Mouse (Mus musculus) G1E-ER4 (cell line): ENCODE results near the gene Pqlc2. TPM values are rescaled to one million over a fixed set of nuclear protein-coding genes. Genes with fewer than 3 reads are reported as not detected.

Experiments
- GATA1 ChIP-seq: IDR thresholded peaks from one replicate; pipeline ENCODE4 v1.8.0; 2012; ENCODE audit warnings: low read length, inconsistent platforms
- polyA plus RNA-seq: library from polyadenylated mRNA; stranded (reverse); fragments of >175 nt; gene quantifications from 2 replicates; pipeline ENCODE4 v1.2.3, GENCODE M21; 2012

The Pqlc2 gene
- polyA plus RNA-seq, 1 experiment = 4.7 TPM

GRCm38 (mm10) chr4:139318449-139318848 lies 7.9 kb upstream of the Pqlc2 start:
- TF ChIP-seq GATA1 = no peak

- no peak for TF ChIP-seq GATA1
These were observed 2.1 kb upstream of the Pqlc2 start for GRCm38 (mm10) chr4:139312632-139313031.

GRCm38 (mm10) chr4:139311707-139312106 lies 1.2 kb upstream of the Pqlc2 start:
- no peak for TF ChIP-seq GATA1

GRCm38 (mm10) chr4:139310899-139311701 lies 592 bp upstream of the Pqlc2 start:
- TF ChIP-seq GATA1 = no peak

- TF ChIP-seq GATA1 = no peak
These were observed 857 bp downstream of the Pqlc2 start for GRCm38 (mm10) chr4:139309651-139310050.

GRCm38 (mm10) chr4:139307916-139308315 lies 2.6 kb downstream of the Pqlc2 start:
- TF ChIP-seq GATA1 = no peak

GRCm38 (mm10) chr4:139305521-139305920 lies 5.0 kb downstream of the Pqlc2 start:
- TF ChIP-seq GATA1 = no peak

- no peak for TF ChIP-seq GATA1
These were observed 8.3 kb downstream of the Pqlc2 start for GRCm38 (mm10) chr4:139302241-139302640.

GRCm38 (mm10) chr4:139301780-139302179 lies 8.7 kb downstream of the Pqlc2 start:
- TF ChIP-seq GATA1 = no peak

- no peak for TF ChIP-seq GATA1
These were observed 11.7 kb downstream of the Pqlc2 start for GRCm38 (mm10) chr4:139298671-139299366.

- TF ChIP-seq GATA1 = no peak
These were observed 12.9 kb downstream of the Pqlc2 start for GRCm38 (mm10) chr4:139297566-139297965.

GRCm38 (mm10) chr4:139292038-139292437 lies 18.5 kb downstream of the Pqlc2 start:
- no peak for TF ChIP-seq GATA1

- TF ChIP-seq GATA1 = no peak
These were observed 19.4 kb downstream of the Pqlc2 start for GRCm38 (mm10) chr4:139291099-139291498.

GRCm38 (mm10) chr4:139289017-139289416 lies 21.5 kb downstream of the Pqlc2 start:
- no peak for TF ChIP-seq GATA1

- no peak for TF ChIP-seq GATA1
These were observed 23.2 kb downstream of the Pqlc2 start for GRCm38 (mm10) chr4:139287122-139287863.

GRCm38 (mm10) chr4:139286234-139286633 lies 24.3 kb downstream of the Pqlc2 start:
- no peak for TF ChIP-seq GATA1
